Mouse (Mus musculus): ENCODE results near the gene Cadm3. TPM values are rescaled to one million over a fixed set of nuclear protein-coding genes. Genes with fewer than 3 reads are reported as not detected.

Gene Cadm3
- total RNA-seq, 2 experiments from 2014 or later = 6.8 to 9.3 TPM

DNA sequence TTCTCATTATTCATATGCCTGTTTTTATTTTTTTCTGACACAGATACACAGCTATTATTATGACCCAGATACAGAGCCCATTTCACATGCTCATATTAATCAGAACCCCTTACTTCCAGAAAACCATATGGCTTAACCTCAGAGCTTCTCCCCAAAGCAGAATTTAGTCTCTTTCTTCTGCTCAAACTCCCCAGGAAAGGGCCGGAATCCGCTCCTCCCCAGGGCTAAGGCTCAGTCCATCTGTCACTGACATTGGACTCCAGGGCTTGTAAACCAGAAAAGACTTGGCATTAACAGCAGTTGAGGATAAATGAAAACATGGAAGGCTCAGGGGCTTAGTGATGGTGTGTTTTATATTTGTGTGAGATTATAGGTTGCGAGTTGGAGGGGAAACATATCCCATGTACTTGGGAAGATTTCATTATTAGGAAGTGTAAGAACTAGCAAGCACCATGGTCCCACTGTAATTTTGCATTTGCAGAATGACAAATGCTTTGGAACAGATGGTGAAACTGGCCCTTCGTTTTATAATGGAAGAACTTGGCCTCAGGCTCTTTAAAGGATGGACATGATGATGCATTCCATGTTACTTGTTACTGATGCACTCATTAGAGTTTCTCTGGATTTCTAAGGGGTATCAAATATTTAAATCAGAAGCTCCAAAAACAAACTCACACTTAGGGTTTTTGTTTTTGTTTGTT lies 7.8 kb downstream of the Cadm3 start:
- no peak for DNase-seq

DNA sequence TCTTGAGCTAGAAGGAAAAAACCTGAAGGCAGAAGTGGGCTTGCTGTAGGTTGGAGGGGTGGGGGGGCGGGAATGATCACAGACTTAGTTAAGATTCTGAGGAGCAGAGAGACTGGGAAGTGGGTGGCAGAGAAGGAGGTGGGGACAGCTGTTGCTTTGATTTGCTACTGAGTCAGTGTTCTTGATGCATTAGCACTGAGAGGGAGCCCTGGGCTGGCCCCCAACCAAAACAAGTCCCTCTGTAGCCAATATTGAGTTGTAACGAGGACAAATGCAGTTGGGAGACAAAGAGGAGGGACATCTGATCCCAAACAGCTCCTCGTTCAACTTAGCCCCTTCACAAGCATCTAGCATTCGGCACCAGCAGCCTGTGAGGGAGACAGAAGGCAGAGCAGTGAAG lies 9.7 kb downstream of the Cadm3 start:
- DNase-seq = no peak

DNA sequence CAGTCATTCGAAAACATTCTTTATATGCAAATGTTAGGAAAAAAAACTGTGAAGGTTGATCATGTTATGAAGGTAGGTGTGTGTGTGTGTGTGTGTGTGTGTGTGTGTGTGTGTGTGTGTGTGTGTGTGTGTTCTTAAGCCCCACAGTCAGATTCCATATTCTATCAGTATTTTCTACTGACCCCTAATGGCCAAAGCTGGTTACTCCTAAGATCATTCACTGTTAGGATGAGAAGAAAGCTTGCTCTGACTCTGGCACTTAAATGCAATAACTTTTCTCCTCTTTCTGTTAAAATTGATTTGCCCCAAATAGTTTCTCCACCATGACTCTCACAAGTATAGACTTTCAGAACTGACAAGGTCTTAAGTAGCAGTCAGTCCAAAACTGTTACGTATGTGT lies 10.8 kb downstream of the Cadm3 start:
- DNase-seq = no peak

DNA sequence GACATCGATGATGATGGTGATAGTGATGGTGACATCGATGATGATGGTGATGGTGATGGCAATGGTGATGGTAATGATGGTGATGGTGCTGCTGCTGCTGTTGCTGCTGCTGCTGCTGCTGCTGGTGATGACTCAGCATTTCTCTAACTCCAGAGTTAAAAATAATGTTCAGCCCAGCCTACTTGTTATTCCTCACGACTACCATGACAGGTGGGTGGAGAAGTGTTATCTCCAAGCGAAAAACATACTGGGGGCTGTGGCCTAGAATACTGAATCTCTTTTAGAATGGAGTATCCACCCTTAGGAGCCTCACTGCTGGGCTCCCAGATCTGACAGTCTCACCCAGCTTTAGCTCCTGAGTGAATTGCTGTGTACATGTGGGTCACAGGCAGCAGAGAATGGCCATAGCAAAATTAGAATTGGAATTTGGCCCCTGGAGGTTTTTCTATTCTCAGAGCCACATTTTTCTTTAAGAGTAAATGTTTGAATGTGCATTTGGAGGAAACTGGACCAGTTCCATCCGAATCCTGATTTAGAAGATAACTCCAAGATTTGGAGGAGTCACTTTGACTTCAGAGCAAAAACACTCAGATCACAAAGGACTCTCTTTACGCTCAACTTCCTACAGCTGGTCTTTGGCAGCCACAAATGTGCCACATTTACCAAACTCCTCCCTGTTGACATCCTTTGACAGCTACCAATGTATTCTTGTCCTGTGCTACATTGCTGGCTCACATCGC lies 12.2 kb downstream of the Cadm3 start:
- DNase-seq = no peak

DNA sequence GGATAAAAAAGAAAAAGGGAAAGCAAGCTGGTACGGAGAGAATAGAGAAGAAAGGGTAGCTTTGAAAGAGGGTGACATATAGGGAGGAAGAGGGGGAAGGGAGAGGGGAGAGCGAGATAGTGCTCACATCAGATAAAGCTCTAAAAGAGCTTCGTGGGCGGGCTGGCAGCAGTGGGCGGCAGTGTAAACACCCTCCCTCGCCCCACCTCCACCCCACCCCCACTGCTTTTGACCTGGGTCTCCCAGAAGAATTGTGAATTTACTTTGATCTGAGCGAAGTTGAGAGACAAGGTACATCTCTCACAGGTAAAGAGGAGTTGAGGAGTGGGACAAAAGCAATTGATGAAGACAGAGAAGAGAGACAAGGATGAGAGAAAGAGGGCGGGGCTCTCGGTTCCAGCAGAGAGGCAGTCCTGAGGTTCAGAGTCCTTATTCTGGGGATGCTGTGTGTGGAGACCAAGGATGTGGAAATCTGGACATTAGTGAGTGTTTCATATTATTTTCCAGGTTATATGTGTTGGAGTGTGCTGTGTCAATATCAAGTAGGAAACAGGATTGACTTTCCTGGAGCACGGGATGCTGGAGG lies 17.0 kb downstream of the Cadm3 start, which contains the start of gene Aim2:
Aim2 (plus strand) TSS at position 508 of the 586 bp plus-strand sequence.
- DNase-seq = no peak

DNA sequence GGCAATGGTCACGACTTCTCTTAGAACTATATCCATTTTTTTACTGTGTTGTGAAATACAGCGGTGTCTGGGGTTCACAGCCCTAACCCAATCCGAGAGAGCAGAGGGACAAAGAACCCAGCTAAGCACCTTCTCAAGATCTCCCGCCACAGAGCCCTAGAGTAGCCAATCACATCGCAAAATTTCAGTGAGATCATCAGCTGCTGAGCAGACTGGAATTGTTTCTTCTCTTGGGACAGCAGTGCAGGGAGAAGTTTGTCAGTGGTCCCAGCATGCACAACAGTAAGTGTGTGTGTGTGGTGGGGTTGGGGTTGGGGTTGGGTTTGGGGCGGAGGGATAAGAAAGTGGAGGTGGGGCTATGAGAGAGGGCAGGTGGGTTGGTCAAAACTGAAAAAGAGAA lies 17.5 kb downstream of the Cadm3 start:
- DNase-seq = peak; percentile 12 to 54

DNA sequence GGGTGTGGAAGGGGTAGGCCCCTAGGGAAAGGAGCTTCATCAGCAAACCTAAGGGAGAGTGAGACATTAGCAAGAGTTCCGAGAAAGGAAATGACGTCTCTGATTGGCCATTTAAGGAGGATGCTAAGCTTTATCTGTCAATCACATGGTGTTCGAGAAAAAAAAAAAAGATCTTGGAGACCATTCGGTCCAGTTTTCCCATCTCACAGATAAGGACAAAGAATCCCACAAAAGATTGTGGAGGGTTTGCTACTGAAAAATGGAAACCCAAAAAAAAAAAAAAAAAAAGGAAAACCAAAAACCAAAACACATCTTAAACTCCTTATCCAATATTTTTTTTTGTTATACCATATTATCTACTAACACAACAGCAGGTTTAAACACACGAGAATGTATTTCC lies 18.3 kb downstream of the Cadm3 start:
- no peak for DNase-seq

DNA sequence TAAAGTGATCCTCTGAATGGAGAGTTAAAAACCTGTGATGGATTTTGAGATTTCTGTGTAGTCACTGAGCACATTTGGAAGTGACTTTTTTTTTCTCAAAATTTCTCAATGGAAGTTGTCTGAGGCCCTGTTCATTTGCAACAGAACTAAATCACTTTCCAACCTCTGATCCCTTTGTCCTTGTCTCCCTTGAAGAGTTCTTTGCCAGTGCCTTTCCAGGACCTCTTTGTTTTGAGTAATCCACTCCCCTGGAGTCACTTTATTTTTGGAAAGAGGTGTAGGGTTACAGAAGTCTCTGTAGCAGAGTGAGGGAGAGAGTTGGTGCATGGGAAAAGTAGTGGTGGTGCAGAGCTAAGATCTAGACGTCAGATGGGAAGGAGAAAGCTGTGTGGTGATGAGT lies 19.0 kb downstream of the Cadm3 start:
- no peak for DNase-seq

DNA sequence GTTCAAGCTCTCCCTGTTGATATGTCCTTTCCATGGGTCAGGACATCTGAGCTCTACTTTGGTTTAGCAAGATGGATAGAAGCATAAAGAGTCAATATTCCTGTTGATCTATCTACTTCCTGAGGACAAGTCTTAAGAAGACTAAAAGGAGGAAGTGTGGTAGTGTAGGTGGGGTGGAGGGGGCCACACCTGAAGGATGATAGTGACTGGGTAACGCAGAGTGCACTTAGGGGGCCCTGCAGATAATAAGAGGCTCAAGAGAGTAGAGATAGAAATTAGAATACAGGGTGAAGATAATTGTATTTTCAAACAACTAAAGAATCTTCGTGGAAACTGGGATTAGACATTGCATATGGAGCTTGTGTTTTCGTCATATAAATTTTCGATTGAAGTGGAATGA lies 22.4 kb downstream of the Cadm3 start:
- no peak for DNase-seq

DNA sequence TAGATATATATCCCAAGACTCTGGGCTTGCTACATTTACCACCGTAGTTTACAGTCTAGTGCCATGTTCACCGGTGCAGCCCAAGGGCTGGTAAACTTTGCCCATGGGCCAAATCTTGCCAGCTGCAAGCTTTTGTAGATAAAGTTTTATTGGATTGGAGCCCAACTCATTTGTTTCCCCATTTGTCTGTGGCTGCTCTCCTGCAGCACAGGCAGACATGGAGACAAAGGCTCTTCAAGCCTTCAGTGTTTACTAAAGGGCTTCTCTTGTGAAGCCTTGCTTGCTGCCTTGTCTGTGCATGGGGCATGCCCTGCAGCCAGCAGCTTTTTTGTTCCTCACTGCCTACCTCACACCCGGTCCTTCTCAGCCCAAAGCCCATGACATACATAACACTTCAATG lies 23.6 kb downstream of the Cadm3 start:
- DNase-seq = no peak

DNA sequence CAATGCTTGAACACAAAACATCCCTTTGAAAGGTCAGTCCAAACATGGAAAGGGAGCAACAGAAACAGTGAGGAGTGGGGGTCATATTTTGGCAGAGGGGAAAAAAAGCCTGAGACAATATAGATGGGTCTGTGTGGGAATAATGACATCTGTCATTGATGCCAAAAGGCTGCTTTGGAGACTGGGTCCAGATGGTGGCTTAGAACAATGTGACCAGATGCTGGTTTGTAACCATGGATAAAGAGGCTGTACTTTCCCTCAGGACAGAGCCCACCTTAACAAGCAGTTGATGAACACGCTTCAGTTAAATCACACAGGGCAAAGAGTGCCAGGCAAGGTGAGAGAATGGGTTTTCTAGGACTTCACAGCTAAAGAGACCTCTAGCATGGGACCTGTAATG lies 25.1 kb downstream of the Cadm3 start:
- DNase-seq = no peak

DNA sequence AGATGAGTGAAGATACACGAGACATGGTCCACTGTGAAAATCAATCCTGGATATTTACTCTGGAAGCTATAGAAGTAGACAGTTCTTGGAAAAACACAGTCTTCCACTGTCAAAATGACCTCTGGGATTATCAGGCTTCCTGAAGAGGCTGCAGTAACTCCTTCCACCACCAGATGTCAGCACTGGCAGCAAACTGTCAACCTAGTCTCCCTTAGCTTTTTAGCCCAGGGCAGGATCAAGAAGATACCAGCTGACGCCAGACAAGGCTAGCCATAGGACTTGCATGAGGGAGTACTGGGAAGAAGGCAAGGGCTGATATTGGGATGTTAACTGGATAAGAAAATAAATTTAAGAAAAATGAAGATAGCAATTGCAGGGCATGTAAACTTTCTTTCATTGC lies 28.0 kb downstream of the Cadm3 start:
- peak; percentile 39 to 59 for DNase-seq

DNA sequence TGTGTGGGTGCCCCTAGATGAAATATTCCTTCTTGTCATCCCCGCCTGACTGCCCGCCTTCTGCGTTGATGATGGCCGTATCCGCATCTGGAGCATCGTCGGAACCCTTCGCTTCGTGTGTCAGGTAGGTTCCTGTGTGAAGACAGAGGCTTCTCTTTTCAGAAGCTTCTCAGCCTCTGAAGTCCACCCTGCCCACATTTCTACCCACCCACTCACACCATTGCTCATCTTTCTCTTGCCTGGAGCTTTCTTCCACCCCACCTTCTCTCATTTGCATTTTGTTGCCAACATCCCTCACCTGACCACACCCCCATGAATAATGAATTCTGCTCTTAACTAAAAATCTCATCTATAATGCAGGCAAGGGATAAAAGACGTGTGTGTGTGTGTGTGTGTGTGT lies 30.5 kb downstream of the Cadm3 start:
- no peak for DNase-seq

DNA sequence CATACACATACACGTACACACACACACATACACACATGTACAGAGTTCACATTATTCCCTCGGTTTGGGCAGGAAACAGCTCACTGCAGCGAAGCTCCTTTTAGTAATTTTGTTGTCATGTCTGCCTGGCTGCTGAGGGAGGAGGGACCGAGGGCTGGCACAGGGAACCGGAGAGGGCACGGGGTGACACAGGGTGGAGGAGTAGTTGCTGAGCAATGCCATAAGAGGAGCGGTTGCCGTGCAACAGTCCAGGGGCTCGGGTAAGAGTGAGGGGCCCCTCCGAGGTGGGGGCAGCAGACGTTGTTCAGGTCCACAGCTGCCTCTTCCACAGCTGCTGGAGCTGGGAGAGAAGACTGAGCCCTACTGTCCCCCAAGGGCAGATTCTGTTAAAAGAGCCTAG lies 31.6 kb downstream of the Cadm3 start:
- DNase-seq = no peak

DNA sequence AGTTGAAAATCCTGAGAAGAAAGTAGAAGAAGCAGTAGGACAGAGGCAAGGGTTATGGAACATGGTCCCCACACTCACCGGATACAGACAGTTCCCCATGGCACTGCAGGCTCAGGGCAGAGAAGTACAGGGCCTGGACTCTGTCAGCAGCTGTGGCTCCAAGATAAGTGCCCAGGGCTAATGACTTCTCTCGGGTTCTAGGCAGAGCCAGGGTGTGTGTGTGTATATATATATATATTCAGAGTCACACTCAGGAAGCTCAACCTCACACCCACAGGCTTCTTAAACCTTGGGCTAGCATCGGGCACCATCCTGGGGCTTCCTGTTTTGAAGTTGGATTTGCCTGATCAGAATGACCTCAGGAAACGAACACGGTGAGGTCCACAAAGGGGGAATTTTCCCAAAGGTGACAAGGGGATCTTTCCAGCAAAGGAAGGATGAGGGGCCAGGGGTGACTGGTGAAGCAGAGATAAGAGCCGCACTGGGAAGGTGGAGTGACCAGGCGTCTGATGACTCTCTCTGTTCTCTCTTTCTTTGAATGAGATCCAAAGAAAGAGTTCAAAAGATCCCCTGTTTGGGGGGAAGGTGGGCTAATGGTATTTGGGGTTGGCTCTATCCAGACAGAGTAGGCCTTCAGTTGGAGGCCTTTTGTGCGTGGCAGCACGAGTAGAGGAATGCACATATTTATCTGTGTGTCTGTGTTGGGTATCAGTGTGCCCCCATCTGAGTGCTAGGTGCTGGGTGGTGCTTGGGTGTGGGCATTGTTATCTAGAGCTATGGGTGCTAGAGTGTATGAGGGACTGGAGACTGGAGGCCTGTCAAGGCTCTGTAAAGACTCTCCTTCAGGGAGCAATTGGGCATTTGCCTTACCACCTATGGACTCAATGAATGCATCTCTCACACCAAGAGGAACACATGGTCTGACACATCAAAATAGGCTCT lies 33.9 kb downstream of the Cadm3 start, which contains the start of gene Ackr1:
Ackr1 (minus strand) TSS at position 439 of the 942 bp plus-strand sequence.
- no peak for DNase-seq

DNA sequence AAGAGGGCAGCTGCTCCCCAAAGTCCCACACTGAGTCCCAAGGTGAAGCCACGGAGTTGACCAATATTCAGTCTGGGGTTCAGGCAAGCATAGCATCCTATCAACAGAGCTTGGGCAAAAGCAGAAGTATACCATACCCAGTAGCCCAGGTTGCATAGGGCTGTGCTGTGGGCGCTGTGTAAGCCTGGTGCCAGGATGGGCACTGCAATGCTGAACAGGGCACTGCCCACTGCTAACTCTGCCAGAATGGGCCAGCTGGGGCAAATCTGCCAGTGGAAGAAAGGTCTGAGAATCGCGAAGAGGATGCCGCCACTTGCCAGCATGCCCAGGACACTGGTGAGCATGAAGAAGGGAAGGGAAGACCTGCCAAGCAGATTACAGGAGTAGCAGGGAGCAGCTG lies 35.1 kb downstream of the Cadm3 start:
- no peak for DNase-seq

DNA sequence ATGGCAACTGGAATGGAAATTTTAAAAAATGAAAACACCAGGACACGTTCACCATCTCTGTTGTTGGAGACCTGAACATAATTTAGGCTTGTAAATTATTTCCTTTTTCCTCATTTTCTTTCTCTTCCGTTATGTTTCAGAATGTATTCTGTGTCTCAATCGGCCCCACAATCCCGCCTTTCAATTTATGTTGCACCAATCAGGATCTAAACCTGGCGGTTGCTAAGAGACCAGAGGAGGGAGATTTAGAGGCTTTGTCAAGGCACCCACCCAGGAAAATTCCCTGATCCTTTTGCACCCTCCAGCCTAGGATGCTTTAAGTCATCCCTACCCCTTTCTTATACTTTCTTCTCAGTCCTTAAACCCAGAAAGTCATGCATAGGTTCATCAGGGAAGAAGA lies 37.8 kb downstream of the Cadm3 start:
- DNase-seq = no peak

DNA sequence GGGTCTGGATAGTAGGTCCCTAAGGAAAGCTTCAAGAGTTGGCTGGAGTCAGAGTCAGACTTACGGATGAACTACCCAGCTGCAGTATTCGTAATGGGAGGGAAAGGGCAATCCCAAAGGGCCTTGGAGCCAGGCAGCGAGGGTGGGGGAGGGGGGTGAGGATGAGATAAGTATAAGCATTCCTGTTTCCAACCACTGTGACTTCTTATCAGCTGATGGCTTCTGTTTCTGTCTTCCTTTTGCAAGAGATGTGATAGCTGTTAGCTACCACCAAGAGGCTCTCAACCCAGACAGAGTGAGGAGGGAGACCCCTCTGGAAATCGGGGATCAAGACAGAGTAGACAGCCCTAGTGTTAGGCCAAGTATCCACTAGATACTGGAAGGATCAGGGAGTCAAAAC lies 38.3 kb downstream of the Cadm3 start:
- DNase-seq = no peak

DNA sequence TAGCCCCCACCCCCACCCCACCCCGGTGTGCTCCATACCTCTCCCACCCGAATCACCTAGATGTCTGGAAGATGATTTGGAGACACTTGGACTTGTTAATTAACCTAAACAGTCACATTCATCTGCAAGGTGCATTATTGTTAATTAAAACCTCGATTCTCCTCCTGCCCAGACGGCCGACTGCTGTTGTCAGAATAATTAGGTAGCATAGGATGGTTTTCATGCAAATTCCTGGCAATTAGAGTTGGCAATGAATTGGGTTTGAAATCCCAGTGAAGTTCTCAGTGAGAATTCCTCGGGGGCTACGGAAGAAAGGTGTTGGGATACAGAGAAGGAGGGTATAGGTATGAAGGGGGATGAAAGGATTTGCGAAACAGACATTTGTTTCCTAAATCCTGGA lies 39.0 kb downstream of the Cadm3 start:
- no peak for DNase-seq

DNA sequence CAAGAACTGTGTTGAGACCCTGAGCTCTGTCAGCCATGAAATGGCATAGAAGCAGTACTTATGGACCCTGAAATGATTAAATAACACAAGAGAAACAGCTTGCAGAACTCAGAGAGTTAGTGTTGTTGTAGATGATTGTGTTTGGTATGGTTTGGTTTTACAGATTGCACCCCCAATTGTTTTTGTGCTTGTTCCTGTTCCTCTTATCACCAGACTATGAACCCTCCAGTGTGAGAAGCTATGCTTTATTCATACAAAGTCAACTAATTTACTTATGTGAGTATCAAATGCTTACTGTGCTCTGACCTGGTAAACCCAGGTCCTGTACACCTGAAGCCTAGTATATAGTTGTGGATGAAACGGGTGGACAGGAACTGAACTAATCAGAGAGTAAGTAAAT lies 40.9 kb downstream of the Cadm3 start:
- no peak for DNase-seq

DNA sequence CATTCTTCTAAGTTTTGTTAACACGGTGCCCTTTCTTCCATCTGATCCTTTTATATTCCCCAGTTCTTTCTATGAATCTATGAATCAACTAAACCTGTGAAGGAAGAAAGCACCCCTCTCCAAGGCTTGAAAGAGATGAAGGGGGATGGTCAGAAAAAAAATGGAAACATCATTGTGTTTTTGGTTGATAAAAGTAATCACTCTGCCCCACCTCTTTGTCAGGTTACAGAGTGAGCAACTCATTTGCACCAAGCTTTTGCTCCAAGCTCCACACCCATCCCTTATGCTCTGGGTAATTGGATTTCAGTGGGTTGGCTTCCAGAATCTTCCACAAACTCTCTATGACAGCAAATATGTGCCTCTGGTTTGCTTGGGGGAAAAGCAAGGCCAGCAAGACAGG lies 42.1 kb downstream of the Cadm3 start:
- DNase-seq = no peak

DNA sequence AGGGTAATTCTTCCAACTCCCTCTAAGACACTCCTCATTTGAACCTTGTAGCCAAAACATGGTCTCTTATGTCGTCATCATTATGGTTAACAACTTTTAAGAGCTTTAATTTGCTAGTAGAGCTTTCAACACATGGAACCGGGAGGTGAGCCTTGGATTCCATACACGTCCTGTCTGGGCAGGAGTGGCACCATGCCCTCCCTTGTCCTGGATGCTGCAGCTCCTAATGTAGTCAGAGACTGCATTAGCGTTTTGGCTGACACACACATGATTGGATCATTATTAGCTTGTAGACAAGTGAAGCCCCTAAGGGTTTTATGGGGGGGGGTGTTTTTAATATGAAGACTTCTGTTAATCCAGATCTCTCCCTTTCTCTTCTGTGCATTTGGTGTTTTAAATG lies 42.5 kb downstream of the Cadm3 start:
- DNase-seq = peak in 1 of 2 experiments; percentile 9

Measured in adrenal gland, postnatal 36 days (tissue).